Mouse (Mus musculus): ENCODE measurements around the gene Tnks2. TPM values are rescaled to one million over a fixed set of nuclear protein-coding genes. Genes with fewer than 3 reads are reported as not detected.

Tnks2 gene
- total RNA-seq, 2 experiments from 2014 or later = 27.2 to 29.4 TPM

GRCm38 (mm10) chr19:36925671-36926552 is 91.9 kb downstream of the Tnks2 start, which contains the start of gene Btaf1:
Btaf1 (plus strand) TSS chr19:36926079.
- ATAC-seq (replicated peaks; ENCODE audit: low FRiP score, poor library complexity, severe bottlenecking) = peak; percentile 78

DNA sequence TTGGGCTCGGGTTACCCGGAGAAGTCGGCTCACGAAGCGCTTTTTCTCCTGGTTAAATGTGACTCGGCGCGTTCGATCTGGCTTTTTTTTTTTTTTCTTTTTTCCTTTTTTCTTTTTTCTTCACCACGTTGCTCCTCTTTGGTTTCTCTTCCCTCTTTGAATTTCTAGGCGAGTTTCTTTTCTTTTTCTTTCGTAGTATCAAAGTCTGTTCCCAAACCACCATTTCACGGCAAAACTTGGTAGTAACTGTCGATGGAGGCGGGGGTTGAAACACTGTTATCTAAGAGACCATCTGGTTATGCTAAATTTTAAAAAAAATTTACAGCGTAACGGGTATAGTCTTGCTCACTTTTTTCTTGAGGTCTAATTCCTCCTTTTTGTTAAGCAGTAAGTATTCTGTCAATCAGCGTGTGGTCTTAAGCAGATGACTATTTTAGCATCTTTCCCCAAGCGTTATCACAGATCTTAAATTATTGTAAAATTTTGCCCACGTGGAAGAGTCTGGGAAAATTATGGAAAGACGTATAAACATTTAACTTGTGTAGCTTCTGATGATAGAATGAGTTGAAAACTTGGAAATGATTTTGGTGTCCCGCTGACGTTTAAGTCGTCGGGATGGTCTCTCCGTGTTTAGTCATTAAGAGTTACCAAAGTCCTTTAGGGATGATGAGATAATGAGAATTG is 92.7 kb downstream of the Tnks2 start:
- peak; percentile 44 for ATAC-seq (replicated peaks; ENCODE audit: low FRiP score, poor library complexity, severe bottlenecking)

- no peak for ATAC-seq (replicated peaks; ENCODE audit: low FRiP score, poor library complexity, severe bottlenecking)
These were observed 93.8 kb downstream of the Tnks2 start for GRCm38 (mm10) chr19:36927800-36928361.

DNA sequence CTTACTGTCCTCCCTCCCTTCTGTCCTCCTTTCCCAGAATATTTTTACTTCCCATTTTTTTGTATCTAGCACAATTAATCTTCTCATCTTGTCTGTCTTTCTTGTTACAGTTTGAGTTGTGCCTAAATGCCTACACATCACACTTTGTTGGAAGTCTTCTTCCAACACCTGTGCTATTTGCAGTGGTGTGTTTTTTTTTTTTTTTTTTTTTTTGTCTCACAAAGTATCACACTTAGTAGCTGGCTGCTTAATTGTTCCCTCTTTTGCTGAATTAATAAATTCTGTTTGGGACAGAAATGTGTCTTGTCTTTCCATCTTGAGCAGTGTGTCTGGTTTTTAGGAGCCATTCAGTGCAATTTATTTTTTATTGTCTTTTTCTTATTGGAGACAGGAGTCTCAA is 95.8 kb downstream of the Tnks2 start:
- no peak for ATAC-seq (replicated peaks; ENCODE audit: low FRiP score, poor library complexity, severe bottlenecking)

DNA sequence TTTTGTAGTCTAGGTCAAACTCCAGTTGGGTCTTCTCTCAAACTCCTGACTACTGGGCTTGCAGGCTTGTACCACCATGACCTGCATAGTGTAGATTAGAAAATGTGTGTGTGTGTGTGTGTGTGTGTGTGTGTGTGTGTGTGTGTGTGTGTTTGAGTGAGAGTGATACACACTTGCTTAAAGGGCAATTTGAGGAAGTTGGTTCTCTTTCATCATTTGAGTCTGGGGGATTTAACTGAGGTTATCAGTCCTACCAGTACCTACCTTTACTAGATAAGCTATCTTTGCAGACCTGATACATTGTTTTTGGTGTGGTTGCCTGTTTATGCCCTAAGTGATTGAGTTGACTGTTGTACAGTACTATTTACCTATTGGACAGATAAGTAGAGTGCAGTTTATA is 98.1 kb downstream of the Tnks2 start:
- no peak for ATAC-seq (replicated peaks; ENCODE audit: low FRiP score, poor library complexity, severe bottlenecking)

GRCm38 (mm10) chr19:36932613-36933012 is 98.6 kb downstream of the Tnks2 start:
- ATAC-seq (replicated peaks; ENCODE audit: low FRiP score, poor library complexity, severe bottlenecking) = no peak

DNA sequence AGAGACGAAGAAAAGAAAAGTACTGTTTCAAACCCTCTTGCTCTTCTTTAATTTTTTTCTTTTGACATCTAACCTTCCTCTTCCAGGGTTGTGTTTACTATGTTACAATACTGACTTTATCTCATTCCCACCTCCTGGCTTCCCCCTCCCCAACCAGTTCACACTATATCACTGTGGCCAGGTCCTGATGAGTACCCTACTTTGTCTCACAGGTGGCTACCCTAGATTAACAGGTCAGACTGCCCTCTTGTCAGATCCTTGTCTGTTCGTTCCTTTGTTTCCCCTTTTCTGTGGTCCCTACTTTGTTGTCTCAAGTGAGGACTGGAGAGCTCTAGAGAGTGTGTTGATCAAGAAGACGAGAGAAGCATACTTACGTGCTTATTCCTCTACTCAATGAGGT is 102.3 kb downstream of the Tnks2 start:
- no peak for ATAC-seq (replicated peaks; ENCODE audit: low FRiP score, poor library complexity, severe bottlenecking)

GRCm38 (mm10) chr19:36938008-36938407 is 104.0 kb downstream of the Tnks2 start:
- ATAC-seq (replicated peaks; ENCODE audit: low FRiP score, poor library complexity, severe bottlenecking) = 0 out of 2 replicates have a peak, but pooled peaks have one; percentile 28

DNA sequence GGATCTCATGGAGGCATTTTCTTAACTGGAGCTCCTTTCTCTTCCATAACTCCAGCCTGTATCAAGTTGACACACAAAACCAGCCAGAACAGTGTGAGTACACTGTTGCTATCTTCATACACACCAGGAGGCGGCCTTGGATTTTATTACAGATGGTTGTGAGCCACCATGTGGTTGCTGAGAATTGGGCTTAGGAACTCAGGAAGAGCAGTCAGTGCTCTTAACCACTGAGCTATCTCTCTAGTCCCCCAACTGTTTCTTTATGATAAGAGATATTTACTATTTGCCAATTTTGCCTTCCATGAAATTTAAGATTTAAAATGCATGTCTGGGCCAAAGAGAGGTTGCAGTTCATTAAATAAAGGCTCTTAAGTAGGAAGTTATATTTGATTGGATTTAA is 106.0 kb downstream of the Tnks2 start:
- ATAC-seq (replicated peaks; ENCODE audit: low FRiP score, poor library complexity, severe bottlenecking) = no peak

Other genes starting within 250 kb of the Tnks2 start
- gene Ppp1r3c, start 97.6 kb upstream of the Tnks2 start, total RNA-seq (2015; ENCODE audit: low replicate concordance) = not detected in 2 replicates
- gene Ppp1r3c, start 97.6 kb upstream of the Tnks2 start, total RNA-seq (2017; ENCODE audit: low replicate concordance) = not detected in 2 replicates
- gene Fgfbp3, start 85.4 kb downstream of the Tnks2 start, total RNA-seq (2015; ENCODE audit: low replicate concordance) = not detected in 2 replicates
- gene Fgfbp3, start 85.4 kb downstream of the Tnks2 start, total RNA-seq (2017; ENCODE audit: low replicate concordance) = 1.6 and 6.5 TPM in 2 replicates
- 90.5 and 95.2 TPM in 2 replicates for gene Btaf1, start 91.8 kb downstream of the Tnks2 start, total RNA-seq (2015; ENCODE audit: low replicate concordance)
- 178 and 227 TPM in 2 replicates for gene Btaf1, start 91.8 kb downstream of the Tnks2 start, total RNA-seq (2017; ENCODE audit: low replicate concordance)

Measured in erythroid progenitor cell, adult 5-6 weeks (primary cell).